Mouse (Mus musculus) embryonic fibroblast, embryonic 13.5 days (primary cell): ENCODE data around the gene Cct4.

Source experiments
- CTCF ChIP-seq: IDR thresholded peaks from 2 replicates; pipeline ENCODE4 v1.5.1; 2011; ENCODE audit warnings: mild to moderate bottlenecking, control low read depth, low read length, moderate library complexity, borderline replicate concordance; ENCODE audit not compliant: insufficient read depth
- POLR2A ChIP-seq: IDR thresholded peaks from 2 replicates; pipeline ENCODE4 v1.6.1; 2011; ENCODE audit warnings: low read depth, mild to moderate bottlenecking, control low read depth, low read length, moderate library complexity

DNA sequence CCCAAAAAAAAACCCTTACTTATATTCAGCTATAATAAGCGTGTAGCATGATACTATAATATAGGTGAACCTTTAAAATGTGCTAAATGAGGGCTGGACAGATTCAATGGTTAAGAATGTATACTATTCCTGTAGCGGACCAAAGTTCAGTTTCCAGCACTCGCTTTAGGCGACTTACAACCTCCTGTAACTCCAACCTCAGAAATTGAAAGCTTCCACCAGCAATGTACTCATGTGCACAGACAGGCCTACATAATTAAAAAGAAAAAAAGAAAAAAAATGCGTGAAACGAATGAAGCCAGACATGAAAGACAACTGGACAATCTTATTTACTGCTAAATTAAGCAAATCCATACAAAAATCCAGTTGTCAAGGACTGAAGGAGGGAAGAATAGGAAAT lies 7.5 kb upstream of the Cct4 start:
- TF ChIP-seq POLR2A (no peak), CTCF (no peak)
